ENCODE assay signal across 22 mouse cellular contexts in the genomic region with DNA sequence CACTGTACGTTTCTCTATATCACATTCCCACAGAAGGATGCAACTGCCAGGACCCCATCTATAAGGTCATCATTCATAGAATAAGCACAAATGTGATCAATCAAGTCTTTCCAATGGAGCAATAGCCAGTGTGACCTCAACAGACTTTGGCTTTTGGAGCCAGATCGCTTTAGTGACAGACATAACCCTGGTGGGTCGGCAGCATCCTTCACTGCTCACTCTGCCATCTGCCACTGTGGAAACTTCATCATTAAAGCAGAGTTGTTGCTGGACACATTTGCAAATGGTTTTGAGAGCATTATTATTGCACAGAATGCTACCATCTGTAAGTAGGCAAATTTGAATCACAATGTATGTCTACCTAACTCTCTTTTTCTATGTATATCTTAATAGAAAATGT.
DNase-seq lines count a peak whose midpoint lies in the region; ATAC-seq and TF ChIP-seq lines count a peak whose summit lies in the region.
"Had no signal": no experiment of that assay in that cellular context is flagged by ENCODE, and none has a peak within 500 bp of the region (broad histone marks: within the 10 kb centered on the region; RNA-seq: fewer than 3 reads in every experiment).

No protein-coding gene starts in this region.

- H3K9ac ChIP-seq in forebrain, embryonic 14.5 days (ENCODE audit: low read length): no peak overlapping the region
- no peak overlapping the region for H3K9ac ChIP-seq in forebrain, embryonic 12.5 days
- H3K9ac ChIP-seq: heart, embryonic 12.5 days; hindbrain, embryonic 15.5 days had no signal

- H3K9me3 ChIP-seq in forebrain, embryonic 14.5 days (replicated peaks; ENCODE audit: control insufficient read depth, low read length): no peaks in the 10 kb centered on the region
- H3K9me3 ChIP-seq in forebrain, embryonic 12.5 days: no peaks in the 10 kb centered on the region
- H3K9me3 ChIP-seq: embryonic facial prominence, embryonic 10.5 days; heart, embryonic 12.5 days; hindbrain, embryonic 15.5 days had no signal

- intact Hi-C loops in left cerebral cortex, postnatal 4 days (cut with DNase I): no loop called here
- intact Hi-C loops in left cerebral cortex, adult 2 months (cut with DNase I): no loop called here

- 47% methylated on average over 3 of the region's 3 CpGs for WGBS in forebrain, embryonic 14.5 days
- WGBS in forebrain, embryonic 12.5 days: 72% methylated on average over 3 of the region's 3 CpGs

- H3K36me3 ChIP-seq in forebrain, embryonic 14.5 days (ENCODE audit: control insufficient read depth, insufficient read depth, low read length): no peaks in the 10 kb centered on the region
- H3K36me3 ChIP-seq in forebrain, embryonic 12.5 days (replicated peaks): no peaks in the 10 kb centered on the region
- H3K36me3 ChIP-seq: embryonic facial prominence, embryonic 10.5 days; G1E; heart, embryonic 12.5 days; hindbrain, embryonic 15.5 days had no signal

- H3K27ac ChIP-seq in forebrain, embryonic 14.5 days (ENCODE audit: low read depth, low read length): peak overlapping the region; percentile 55; the same call in 1 of the 2 replicates
- H3K27ac ChIP-seq in forebrain, embryonic 12.5 days: no peak overlapping the region
- H3K27ac ChIP-seq in left cerebral cortex, adult 2 months: no peak overlapping the region
- H3K27ac ChIP-seq: embryonic facial prominence, embryonic 10.5 days; gastrocnemius, adult 2 months; hindbrain, embryonic 15.5 days had no signal

- H3K4me1 ChIP-seq in forebrain, embryonic 14.5 days (ENCODE audit: control insufficient read depth, insufficient read depth, low read length): 0 out of 2 replicates have a peak, but pooled peaks cover 3% of the 10 kb centered on the region
- no peaks in the 10 kb centered on the region for H3K4me1 ChIP-seq in forebrain, embryonic 12.5 days
- H3K4me1 ChIP-seq: embryonic facial prominence, embryonic 10.5 days; heart, embryonic 12.5 days; hindbrain, embryonic 15.5 days had no signal

- no peak for TF ChIP-seq CTCF in left cerebral cortex, adult 2 months (IDR thresholded peaks at IDR 0.05)

- no peak overlapping the region for H3K4me3 ChIP-seq in forebrain, embryonic 14.5 days (ENCODE audit: low read depth, low read length)
- no peak overlapping the region for H3K4me3 ChIP-seq in forebrain, embryonic 12.5 days (replicated peaks)
- H3K4me3 ChIP-seq in left cerebral cortex, adult 2 months: no peak overlapping the region
- H3K4me3 ChIP-seq: embryonic facial prominence, embryonic 10.5 days; gastrocnemius, adult 2 months; heart, embryonic 12.5 days; hindbrain, embryonic 15.5 days had no signal

- ATAC-seq in forebrain, embryonic 14.5 days: peak; percentile 55; the same call in 1 of the 2 replicates
- ATAC-seq in forebrain, embryonic 12.5 days (ENCODE audit: low FRiP score): no peak
- ATAC-seq: CD4-positive, CD25-positive, alpha-beta regulatory T cell, adult 4 months; inflammation-experienced regulatory T-cells, adult 6 months; intestine, postnatal 0 days had no signal

- H3K4me2 ChIP-seq in forebrain, embryonic 14.5 days (ENCODE audit: low read length): no peak overlapping the region
- H3K4me2 ChIP-seq in forebrain, embryonic 12.5 days: no peak overlapping the region
- H3K4me2 ChIP-seq: heart, embryonic 12.5 days; hindbrain, embryonic 15.5 days had no signal

- peak; percentile 64 to 77 for DNase-seq in cerebellum, postnatal 10 days
- no peak for DNase-seq in cerebellum, adult 9-11 months
- DNase-seq in forebrain, embryonic 14.5 days (ENCODE audit: low spot score): peak; percentile 69
- DNase-seq in left cerebral cortex, postnatal 4 days: peak; percentile 24
- DNase-seq in left cerebral cortex, adult 2 months (ENCODE audit: extremely low spot score in 1 of 2, low spot score in 2 of 2): no peak
- peak; percentile 6 for DNase-seq in brain, adult 2 months (ENCODE audit: low read depth, low spot score)
- no peak for DNase-seq in retina, embryonic 14.5 days (ENCODE audit: low spot score)
- DNase-seq: adrenal gland, adult 8-10 months; adrenal gland, postnatal 36 days; B cell, adult 2 months; cerebellum, adult 11-12 months; cerebellum, postnatal 25 days; gastrocnemius, adult 2 months; gastrocnemius, postnatal 25 days had no signal

- no peaks in the 10 kb centered on the region for H3K27me3 ChIP-seq in forebrain, embryonic 14.5 days (replicated peaks; ENCODE audit: control insufficient read depth, insufficient read depth, low read length)
- H3K27me3 ChIP-seq in forebrain, embryonic 12.5 days: no peaks in the 10 kb centered on the region
- H3K27me3 ChIP-seq: heart, embryonic 12.5 days; hindbrain, embryonic 15.5 days had no signal

Comparison
In these comparisons a context has a peak if more than half of its experiments do, and no peak if none do; other contexts are left out.
1. DNase-seq: peak in cerebellum, postnatal 10 days (2 of 2), forebrain, embryonic 14.5 days (single experiment), left cerebral cortex, postnatal 4 days (single experiment) and brain, adult 2 months (single experiment); none in cerebellum, adult 9-11 months (single experiment), left cerebral cortex, adult 2 months (0 of 2) and retina, embryonic 14.5 days (single experiment).